Mouse (Mus musculus): ENCODE data around the gene Tbx21.

Tbx21 gene

GRCm38 (mm10) chr11:97132185-97132584, 17.1 kb upstream of the Tbx21 start:
- no peak for DNase-seq (ENCODE audit: low read depth, low spot score)

GRCm38 (mm10) chr11:97131683-97132082, 16.6 kb upstream of the Tbx21 start:
- DNase-seq (ENCODE audit: low read depth, low spot score): no peak

GRCm38 (mm10) chr11:97130318-97130717, 15.2 kb upstream of the Tbx21 start:
- no peak for DNase-seq (ENCODE audit: low read depth, low spot score)

- DNase-seq (ENCODE audit: low read depth, low spot score): no peak
Measured at GRCm38 (mm10) chr11:97128956-97129355, 13.8 kb upstream of the Tbx21 start.

GRCm38 (mm10) chr11:97127470-97128223, 12.5 kb upstream of the Tbx21 start:
- no peak for DNase-seq (ENCODE audit: low read depth, low spot score)

GRCm38 (mm10) chr11:97126645-97127468, 11.7 kb upstream of the Tbx21 start:
- no peak for DNase-seq (ENCODE audit: low read depth, low spot score)

GRCm38 (mm10) chr11:97124266-97125036, 9.3 kb upstream of the Tbx21 start:
- no peak for DNase-seq (ENCODE audit: low read depth, low spot score)

- no peak for DNase-seq (ENCODE audit: low read depth, low spot score)
Measured at GRCm38 (mm10) chr11:97123282-97123890, 8.3 kb upstream of the Tbx21 start.

GRCm38 (mm10) chr11:97120641-97121040, 5.5 kb upstream of the Tbx21 start:
- no peak for DNase-seq (ENCODE audit: low read depth, low spot score)

- DNase-seq (ENCODE audit: low read depth, low spot score): no peak
Measured at GRCm38 (mm10) chr11:97120221-97120620, 5.1 kb upstream of the Tbx21 start.

GRCm38 (mm10) chr11:97115797-97116196, 666 bp upstream of the Tbx21 start:
- no peak for DNase-seq (ENCODE audit: low read depth, low spot score)

- no peak for DNase-seq (ENCODE audit: low read depth, low spot score)
Measured at GRCm38 (mm10) chr11:97112519-97113125, 2.5 kb downstream of the Tbx21 start.

GRCm38 (mm10) chr11:97108976-97109375, 6.2 kb downstream of the Tbx21 start:
- no peak for DNase-seq (ENCODE audit: low read depth, low spot score)

- DNase-seq (ENCODE audit: low read depth, low spot score): no peak
Measured at GRCm38 (mm10) chr11:97104091-97104483, 11.0 kb downstream of the Tbx21 start.

GRCm38 (mm10) chr11:97103163-97104090, 11.7 kb downstream of the Tbx21 start:
- no peak for DNase-seq (ENCODE audit: low read depth, low spot score)

GRCm38 (mm10) chr11:97101722-97102121, 13.4 kb downstream of the Tbx21 start:
- DNase-seq (ENCODE audit: low read depth, low spot score): no peak

- DNase-seq (ENCODE audit: low read depth, low spot score): no peak
Measured at GRCm38 (mm10) chr11:97098791-97099190, 16.3 kb downstream of the Tbx21 start.

GRCm38 (mm10) chr11:97094600-97094999, 20.5 kb downstream of the Tbx21 start:
- no peak for DNase-seq (ENCODE audit: low read depth, low spot score)

GRCm38 (mm10) chr11:97086365-97086764, 28.8 kb downstream of the Tbx21 start:
- DNase-seq (ENCODE audit: low read depth, low spot score): no peak

GRCm38 (mm10) chr11:97084821-97085505, 30.2 kb downstream of the Tbx21 start:
- DNase-seq (ENCODE audit: low read depth, low spot score): no peak

Measured in WW6 (cell line).